Mouse (Mus musculus) kidney, adult 2 months (tissue): ENCODE results near the gene Gm20820. TPM values are rescaled to one million over a fixed set of nuclear protein-coding genes. Genes with fewer than 3 reads are reported as not detected.
"Not testable (repeated sequence)": the region's sequence is repeated elsewhere in the genome, so short reads cannot be mapped to it uniquely, and the experiment has no call there.

ENCODE experiments used
- DNase-seq: peaks from one replicate; pipeline ENCODE4 v3.0.0; 2021
- H3K27ac ChIP-seq: fragments of 200-500 bp; 2 replicates; pipeline ENCODE4 v1.5.1; 2012; ENCODE audit warnings: low read depth, low read length, control low read depth, inconsistent platforms; ENCODE audit not compliant: insufficient read depth
- H3K27me3 ChIP-seq: fragments of 200-500 bp; replicated peaks from 2 replicates; pipeline ENCODE4 v1.6.1; 2012; ENCODE audit warnings: mild to moderate bottlenecking, moderate library complexity, low read length, inconsistent platforms; ENCODE audit not compliant: control insufficient read depth, insufficient read depth
- H3K36me3 ChIP-seq: fragments of 200-500 bp; 2 replicates; pipeline ENCODE4 v1.6.1; 2012; ENCODE audit warnings: mild to moderate bottlenecking, moderate library complexity, low read length, inconsistent platforms; ENCODE audit not compliant: control insufficient read depth, insufficient read depth
- H3K4me1 ChIP-seq: fragments of 200-500 bp; 2 replicates; pipeline ENCODE4 v1.6.1; 2011; ENCODE audit warnings: low read length; ENCODE audit not compliant: control insufficient read depth, insufficient read depth
- H3K4me3 ChIP-seq: fragments of 200-500 bp; 2 replicates; pipeline ENCODE4 v1.5.1; 2011; ENCODE audit warnings: mild to moderate bottlenecking, low read depth, low read length, control low read depth; ENCODE audit not compliant: insufficient read depth
- WGBS: fragments of 180-500 bp; shearing (Covaris S2); methylation state at CpG from one replicate; pipeline ENCODE4 v1.1.7; 2018; 5-methylcytosine and 5-hydroxymethylcytosine counted together
- polyA plus RNA-seq: library from polyadenylated mRNA; depleted of rRNA; stranded (reverse); fragments of >200 nt; gene quantifications from 2 replicates; pipeline ENCODE4 v1.2.3, GENCODE M21; 2012; rRNA removed

Gene Gm20820
- not detected in 2 replicates for polyA plus RNA-seq

DNA sequence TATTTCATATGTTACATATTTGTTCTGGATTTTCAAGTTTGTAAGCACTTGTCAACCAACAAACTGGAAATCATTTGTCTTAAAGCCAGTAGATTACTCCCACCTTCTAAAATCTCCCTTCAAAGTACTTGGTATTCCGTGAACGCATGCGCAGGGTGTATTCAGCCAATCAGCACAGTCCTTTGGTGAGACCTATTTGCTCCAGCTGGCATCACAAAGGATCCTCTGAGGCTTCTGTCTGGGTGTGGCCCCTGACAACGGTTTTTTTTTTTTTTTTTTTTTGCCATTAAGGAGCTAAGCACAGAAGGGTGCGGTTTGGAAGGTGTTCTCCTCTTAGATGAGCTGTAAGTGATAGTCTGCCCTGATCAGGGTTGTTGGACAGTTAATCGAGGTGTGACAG, at the start of gene Gm20820:
TSS of gene Gm20820 (plus strand) at position 301 of the 400 bp plus-strand sequence.
- not testable (repeated sequence) for H3K4me3 ChIP-seq, H3K36me3 ChIP-seq, H3K4me1 ChIP-seq, H3K27me3 ChIP-seq, H3K27ac ChIP-seq, DNase-seq
- no CpG with 5 or more reads among the region's 6 CpGs for WGBS
